Mouse (Mus musculus) layer of hippocampus, adult 9-10 months (tissue): ENCODE measurements at regions not wholly inside any gene's neighbourhood (a gene's known extent, or its start where the extent isn't known, plus 50 kb on each side); places are given as distances from the start of the nearest gene placed in this dataset.

ENCODE experiments used
- DNase-seq: peaks from one replicate; pipeline ENCODE4 v3.0.0; 2022; ENCODE audit warnings: low spot score

GRCm38 (mm10) chr9:41672958-41673357 lies 451.1 kb downstream of the Sorl1 start:
- no peak for DNase-seq

- no peak for DNase-seq
These were observed 455.4 kb downstream of the Sorl1 start for GRCm38 (mm10) chr9:41668741-41669140.

DNA sequence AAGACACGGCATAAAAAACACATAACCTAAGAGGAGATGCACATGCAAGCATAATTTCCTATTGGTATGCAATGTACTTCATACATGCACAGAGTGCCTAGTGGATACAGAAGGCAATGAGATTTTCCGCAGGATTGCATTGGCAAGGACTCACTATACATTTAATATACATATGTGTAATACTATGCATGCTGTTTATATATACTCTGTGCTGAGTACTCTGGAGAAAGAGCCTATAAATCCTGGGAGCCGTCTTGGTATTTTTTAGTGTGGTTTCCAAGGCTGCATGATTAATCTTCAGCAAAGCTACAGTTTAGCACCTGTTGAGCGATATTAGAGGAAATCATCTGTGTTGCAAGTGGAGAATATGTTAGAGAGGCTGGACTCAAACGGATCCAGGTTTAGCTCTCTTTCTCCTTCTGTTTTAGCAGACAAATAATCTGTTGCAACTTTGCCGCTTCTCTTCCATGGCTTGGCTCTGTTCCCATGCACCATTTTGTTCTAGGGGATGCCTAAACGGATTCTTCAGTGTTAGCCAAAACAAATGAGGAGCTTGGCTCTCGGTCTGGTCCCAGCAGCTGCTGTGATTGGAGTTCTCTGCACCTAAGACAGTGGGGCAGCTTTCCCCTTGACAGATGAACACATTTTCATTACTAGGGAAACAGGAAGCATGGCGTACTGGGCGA lies 459.0 kb downstream of the Sorl1 start:
- peak; percentile 70 for DNase-seq

- DNase-seq, result no peak
These were observed 463.5 kb downstream of the Sorl1 start for GRCm38 (mm10) chr9:41660576-41660975.

- DNase-seq, result no peak
These were observed 464.1 kb downstream of the Sorl1 start for GRCm38 (mm10) chr9:41660011-41660410.

DNA sequence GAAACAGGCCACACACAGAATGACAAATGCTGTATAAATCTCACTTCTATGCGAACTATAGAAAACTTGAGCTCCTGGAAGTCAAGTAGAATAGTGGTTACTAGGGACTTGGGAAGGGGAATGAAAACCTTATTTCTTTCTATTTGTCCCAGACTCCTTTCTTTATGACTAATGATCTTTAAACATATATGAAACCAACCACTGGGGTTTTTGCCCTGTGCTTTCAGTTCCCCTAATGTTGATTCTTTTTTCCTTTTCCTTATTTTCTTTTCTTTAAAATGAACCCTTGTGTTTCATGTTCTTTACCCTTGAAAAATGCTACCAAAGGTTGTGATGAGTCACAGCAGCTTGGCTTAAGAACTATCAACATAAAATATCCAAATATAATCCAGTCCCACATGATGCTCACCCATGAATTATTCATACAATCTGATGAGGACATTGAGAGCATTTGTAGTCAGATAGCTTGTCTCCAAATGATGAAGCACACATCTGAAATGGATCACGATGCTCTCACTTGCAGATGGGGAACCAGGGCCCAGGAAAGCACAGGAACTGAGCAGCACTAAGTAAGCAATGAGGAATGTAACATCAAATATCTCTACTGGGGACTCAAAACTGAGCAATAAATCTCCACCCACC lies 470.2 kb upstream of the Ubash3b start:
- DNase-seq, result no peak

- no peak for DNase-seq
These were observed 459.8 kb upstream of the Ubash3b start for GRCm38 (mm10) chr9:41621341-41621740.

DNA sequence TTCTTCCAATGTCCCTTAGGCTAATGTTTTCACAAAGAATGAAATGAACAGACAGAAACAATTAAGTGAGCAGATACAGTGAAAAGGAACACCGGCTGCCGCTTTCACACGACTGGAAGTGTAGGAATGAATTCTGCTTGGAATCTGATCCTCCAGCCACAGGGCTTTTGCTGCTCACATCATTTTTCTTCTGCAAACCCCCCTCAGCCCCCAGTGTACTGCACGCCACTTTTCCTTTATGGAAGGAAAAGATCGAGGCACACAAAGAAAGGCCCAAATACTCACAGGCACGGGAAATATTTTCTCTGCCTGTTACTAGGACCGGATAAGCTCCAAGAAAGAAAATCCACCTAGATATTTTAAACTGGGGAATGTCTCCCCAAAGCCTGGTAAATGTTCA lies 452.5 kb upstream of the Ubash3b start:
- no peak for DNase-seq

GRCm38 (mm10) chr9:41612802-41613550 lies 451.5 kb upstream of the Ubash3b start:
- no peak for DNase-seq

- DNase-seq, result no peak
These were observed 450.9 kb upstream of the Ubash3b start for GRCm38 (mm10) chr9:41612452-41612795.

DNA sequence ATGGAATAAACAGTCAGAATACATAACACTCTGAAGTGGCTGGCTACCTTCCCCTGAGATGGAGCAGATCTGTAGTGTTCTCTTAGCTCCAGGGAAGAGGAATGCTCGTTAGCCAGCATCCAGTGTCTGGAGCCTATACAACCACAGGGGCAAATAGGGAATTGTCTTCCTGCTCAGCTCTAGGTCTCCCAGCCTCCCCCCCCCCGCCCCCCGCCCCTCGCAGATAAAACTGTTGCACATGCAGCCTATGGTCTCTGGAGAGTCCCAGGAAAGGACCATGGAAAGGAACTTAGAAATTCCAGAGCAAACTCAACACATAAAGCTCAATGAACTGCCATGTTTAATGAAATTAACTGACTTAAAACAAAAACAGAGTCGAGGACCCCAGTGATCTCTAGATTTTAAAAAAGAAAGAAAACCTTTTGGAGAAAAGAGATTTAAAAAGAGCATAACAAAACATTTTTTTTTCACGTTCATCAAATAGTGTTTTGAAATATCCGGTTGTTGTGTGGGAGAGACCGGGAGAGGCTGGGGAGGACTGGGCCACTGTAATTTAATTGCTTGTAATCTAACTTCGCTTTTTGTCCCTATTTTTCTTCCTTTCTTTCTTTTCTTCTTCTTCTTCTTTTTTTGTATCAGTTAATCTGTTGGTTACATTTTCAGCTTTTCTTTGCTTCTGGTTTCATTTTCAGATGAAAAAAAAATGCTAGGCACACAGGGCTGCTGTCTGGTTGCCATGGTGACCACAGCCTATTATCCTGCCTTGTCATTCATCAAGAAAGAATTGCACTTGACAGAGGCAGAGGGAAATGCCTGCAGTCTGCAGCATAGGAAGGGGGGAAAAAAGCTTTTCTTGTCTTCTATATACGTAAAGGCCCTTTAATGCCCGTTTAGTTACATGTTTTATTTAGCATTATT lies 450.3 kb upstream of the Ubash3b start:
- DNase-seq, result peak; percentile 44

GRCm38 (mm10) chr9:41610347-41610746 lies 448.9 kb upstream of the Ubash3b start:
- no peak for DNase-seq

DNA sequence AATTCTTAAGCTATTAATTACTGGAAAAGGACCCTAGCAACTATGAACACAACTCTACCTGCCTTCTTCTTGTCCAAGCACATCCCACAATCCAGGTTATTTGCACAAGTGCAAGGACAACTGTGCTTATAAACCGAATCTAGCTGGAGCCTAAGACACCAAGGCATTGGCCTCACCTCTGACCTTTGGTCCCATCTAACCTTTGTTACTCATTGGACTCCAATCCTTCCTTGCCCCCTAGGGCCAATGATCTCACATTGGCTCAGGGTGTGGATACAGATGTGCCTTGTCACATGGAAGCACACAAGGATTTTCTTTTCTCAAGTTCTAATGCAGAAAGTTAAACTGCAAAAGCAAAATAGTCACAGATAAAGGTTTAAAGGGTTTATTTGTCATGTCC lies 444.6 kb upstream of the Ubash3b start:
- no peak for DNase-seq

- no peak for DNase-seq
These were observed 443.4 kb upstream of the Ubash3b start for GRCm38 (mm10) chr9:41604916-41605315.

DNA sequence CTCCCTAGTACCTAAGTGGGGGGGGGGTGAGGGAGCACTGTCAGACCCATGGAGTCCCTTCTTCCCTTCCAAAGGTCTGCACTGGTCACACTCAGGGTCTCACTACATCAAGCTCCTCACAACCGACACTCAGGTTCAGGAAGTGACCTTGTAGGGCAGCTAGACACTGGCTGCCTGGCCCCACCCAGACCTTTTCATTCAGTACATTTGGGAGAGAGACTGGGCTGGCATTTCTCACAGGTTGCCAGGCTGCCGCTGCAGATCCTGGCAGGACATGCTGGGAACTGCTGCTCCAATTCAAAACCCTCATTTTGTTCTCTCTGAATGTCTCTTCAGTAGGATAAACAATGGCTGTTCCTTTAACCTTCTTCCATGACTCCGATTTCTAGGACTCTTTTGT lies 439.3 kb upstream of the Ubash3b start:
- DNase-seq, result no peak

GRCm38 (mm10) chr9:41599874-41600273 lies 438.4 kb upstream of the Ubash3b start:
- no peak for DNase-seq

GRCm38 (mm10) chr9:41595749-41596148 lies 434.3 kb upstream of the Ubash3b start:
- DNase-seq, result no peak

DNA sequence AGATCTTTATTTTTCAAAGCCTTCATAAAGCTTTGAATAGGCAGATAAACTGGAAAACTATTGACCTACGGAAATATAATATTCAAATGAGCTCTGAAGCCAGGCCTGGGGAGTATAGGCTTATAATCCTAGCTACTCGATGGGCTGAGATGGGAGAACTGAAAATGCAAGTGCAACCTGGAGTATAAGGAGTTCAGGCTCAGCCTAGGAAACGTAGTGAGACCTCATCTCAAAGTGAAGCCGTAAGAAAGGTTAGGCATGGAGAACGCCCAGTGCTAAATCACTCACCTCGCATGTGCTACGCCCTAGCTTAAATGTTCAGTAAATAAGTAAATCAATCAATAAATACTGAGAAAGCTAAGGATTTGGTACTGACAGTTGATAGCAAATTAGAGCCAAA lies 432.5 kb upstream of the Ubash3b start:
- DNase-seq, result no peak

DNA sequence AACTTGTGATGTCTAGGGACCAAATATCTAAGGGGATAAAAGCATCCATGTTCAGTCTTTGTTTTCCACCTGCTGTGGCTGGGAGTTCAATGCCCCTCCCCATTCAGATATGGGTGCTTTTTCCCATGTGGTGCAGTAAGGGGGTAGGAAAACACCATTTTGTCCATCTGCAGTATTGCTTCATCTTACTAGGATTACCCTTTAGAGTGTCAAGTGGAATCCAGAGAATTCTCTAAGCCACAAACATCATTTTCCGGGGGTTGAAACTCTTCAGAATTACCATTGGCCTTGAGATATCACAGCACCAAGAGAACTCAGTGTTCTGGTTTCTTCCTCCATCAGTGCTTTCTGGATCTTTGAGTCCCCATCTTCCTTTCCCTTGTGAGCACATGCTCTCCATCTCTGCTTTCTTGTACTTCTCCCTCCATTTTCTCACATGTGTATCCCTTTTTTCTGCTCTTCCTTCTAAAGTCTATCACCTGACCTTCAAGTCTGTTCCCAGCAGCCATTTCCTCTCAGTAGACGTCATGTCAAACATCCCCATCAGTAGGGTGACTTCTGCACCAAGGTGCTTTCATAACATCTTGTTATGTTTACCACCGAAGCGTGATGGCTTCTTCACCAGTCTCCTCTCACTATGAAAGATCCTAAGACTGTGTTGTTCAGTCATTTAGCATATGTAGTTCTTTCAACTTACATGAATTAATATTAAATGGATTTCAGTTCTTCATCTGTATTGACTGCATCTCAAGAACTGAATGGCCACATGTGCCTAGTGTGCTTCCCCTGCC lies 431.6 kb upstream of the Ubash3b start:
- no peak for DNase-seq

- DNase-seq, result no peak
These were observed 430.6 kb upstream of the Ubash3b start for GRCm38 (mm10) chr9:41592101-41592500.

DNA sequence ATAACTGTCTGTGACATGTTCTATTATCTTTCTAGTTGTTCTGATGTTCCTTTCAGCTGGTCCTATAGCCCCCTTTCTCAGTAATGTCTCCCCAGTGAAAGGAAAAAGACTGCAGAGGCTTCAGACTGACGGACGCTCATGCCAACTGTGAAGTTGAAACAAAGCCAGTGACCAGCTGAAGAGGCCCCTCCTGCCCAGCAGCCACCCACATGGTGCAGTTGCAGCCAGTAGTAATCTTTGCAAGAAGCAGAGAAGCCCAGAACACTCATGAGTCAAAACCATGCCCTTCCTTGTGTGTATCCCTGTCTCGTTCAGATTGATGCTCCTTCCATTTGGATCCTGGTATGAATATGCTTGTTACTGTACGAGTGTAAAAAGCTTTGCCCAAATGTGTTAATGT lies 428.7 kb upstream of the Ubash3b start:
- no peak for DNase-seq
